Mouse (Mus musculus) embryo, embryonic 10.5 days (tissue): Measurements from ENCODE around the gene Fbxw8.

Source experiments
- DNase-seq: peaks from one replicate; pipeline ENCODE4 v3.0.0-alpha.2; 2015; ENCODE audit warnings: low spot score

Gene Fbxw8

DNA sequence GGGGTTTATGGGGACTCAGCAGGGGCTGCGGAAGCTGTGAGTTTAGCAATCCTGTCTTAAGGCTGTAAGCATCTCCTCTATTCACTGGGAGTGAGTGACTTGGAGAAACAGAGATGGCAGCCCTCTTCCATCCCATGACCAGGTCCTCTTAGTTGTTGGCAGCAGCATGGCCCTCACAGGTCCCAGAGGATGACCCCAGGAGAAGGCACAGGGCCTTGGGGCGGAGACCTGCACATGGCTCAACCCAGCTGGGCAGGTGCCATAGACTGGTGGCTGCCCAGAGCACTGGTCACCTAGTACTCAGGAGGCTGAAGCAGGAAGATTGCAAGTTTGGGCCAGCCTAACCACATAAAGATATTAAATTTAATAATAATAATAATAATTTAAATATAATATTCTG lies 139.6 kb downstream of the Fbxw8 start:
- no peak for DNase-seq

DNA sequence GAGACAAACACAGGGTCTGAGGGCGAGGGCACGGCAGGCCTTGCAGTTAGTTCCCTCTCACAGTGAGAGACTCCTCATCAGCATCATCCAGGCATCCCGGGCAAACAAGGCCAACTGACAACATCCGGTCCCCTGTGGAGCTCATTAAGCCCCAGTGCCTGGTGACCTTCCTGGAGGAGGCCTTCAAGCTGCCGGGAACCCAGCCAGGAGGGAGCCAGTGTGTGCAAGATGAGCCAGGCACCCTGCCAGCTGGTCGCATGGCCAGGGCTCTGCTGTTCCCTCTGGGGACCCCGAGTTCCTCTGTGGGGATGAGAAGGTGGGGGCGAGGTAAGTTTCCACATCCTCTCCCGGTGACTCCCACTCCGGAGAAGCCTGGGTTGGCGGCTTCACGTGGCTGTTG lies 140.2 kb downstream of the Fbxw8 start:
- DNase-seq: no peak
